Mouse (Mus musculus): ENCODE results near the gene Glb1l2. TPM values are rescaled to one million over a fixed set of nuclear protein-coding genes. Genes with fewer than 3 reads are reported as not detected.

The Glb1l2 gene
- total and polyA plus RNA-seq, 3 experiments = not detected

DNA sequence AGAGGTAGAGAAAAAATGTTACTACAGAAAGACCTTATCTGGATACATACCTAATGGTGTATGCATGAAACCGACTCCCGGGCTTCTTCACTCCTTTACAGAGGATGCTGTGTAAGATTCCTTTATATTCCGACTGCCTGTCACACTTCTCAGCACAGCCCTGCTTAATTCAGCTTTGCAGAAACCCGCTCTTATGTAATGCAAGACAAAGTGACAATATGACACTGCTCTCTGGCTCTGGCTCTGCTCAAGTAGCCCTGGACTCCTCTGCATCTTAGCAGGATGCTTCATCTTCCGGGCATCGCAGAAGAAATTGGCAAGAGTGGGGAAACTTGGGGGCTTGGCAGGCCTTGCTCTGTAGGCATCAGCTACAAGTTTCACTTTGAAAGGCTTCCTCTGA, 43.8 kb downstream of the Glb1l2 start:
- no peaks in the 10 kb centered on the region for H3K9me3 ChIP-seq (replicated peaks; ENCODE audit: low read length)
- H3K9ac ChIP-seq (ENCODE audit: insufficient read depth, low read depth) = no peak overlapping the region
- no peak for DNase-seq (ENCODE audit: extremely low read depth)
- no peaks in the 10 kb centered on the region for H3K36me3 ChIP-seq (replicated peaks in 1 of 2; ENCODE audit: control insufficient read depth in 1 of 2, insufficient read depth in 1 of 2, low read length in 1 of 2)
- in situ Hi-C loops (cut with MboI; ENCODE audit: low pct_ligation_motif_present, low pct_unique_long_range_greater_than_20kb, low sequenced_read_pairs) = loop anchor here (25.0 kb wide), 1 partner anchor 1075 kb away; no protein-coding TSS in a partner anchor
- no peaks in the 10 kb centered on the region for H3K79me2 ChIP-seq (replicated peaks; ENCODE audit: control insufficient read depth, extremely low read depth, insufficient read depth, poor library complexity, severe bottlenecking)
- no peaks in the 10 kb centered on the region for H3K4me1 ChIP-seq (ENCODE audit: control insufficient read depth in 1 of 2, insufficient read depth in 2 of 2)
- no peak overlapping the region for H3K27ac ChIP-seq (ENCODE audit: insufficient read depth, low read depth)
- H3K27me3 ChIP-seq (replicated peaks) = no peaks in the 10 kb centered on the region
- TF ChIP-seq NRF1 (IDR thresholded peaks at IDR 0.05; ENCODE audit: low read depth, low read length) (no peak), JUN (IDR thresholded peaks at IDR 0.05; ENCODE audit: insufficient read depth, low read depth, low read length) (no peak), PAX5 (IDR thresholded peaks at IDR 0.05; ENCODE audit: low read length) (no peak), RCOR1 (conservative IDR thresholded peaks at IDR 0.05; ENCODE audit: low read depth, low read length) (no peak), ZC3H11A (IDR thresholded peaks at IDR 0.05; ENCODE audit: low read depth, low read length) (no peak), NELFE (IDR thresholded peaks at IDR 0.05; ENCODE audit: low read depth, low read length) (no peak), GABPA (IDR thresholded peaks at IDR 0.05; ENCODE audit: insufficient replicate concordance, low read depth, low read length) (no peak), SIN3A (IDR thresholded peaks at IDR 0.05; ENCODE audit: low read length) (no peak), SMC3 (IDR thresholded peaks at IDR 0.05; ENCODE audit: low read depth, low read length) (no peak), IRF4 (IDR thresholded peaks at IDR 0.05; ENCODE audit: low read depth, low read length) (no peak), ZMIZ1 (IDR thresholded peaks at IDR 0.05; ENCODE audit: low read depth, low read length) (no peak), CHD2 (IDR thresholded peaks at IDR 0.05; ENCODE audit: low read length) (no peak), POLR2AphosphoS2 (IDR thresholded peaks at IDR 0.05; ENCODE audit: low read depth, low read length) (no peak)
- no peak overlapping the region for H3K4me2 ChIP-seq (ENCODE audit: insufficient read depth, low read depth, poor library complexity, severe bottlenecking)
- dilution Hi-C loops (cut with MboI; ENCODE audit: extremely low pct_ligation_motif_present, extremely low pct_unique_long_range_greater_than_20kb, low sequenced_read_pairs) = no loop called here
- no peak overlapping the region for H3K4me3 ChIP-seq (replicated peaks in 1 of 3; ENCODE audit: low read depth in 2 of 3, low read length in 2 of 3, poor library complexity in 1 of 3)

- no peak for TF ChIP-seq ETS1 (conservative IDR thresholded peaks at IDR 0.05; ENCODE audit: low read depth, low read length)
- no peak for TF ChIP-seq GABPA (IDR thresholded peaks at IDR 0.05; ENCODE audit: insufficient replicate concordance, low read depth, low read length)
- no peak for TF ChIP-seq ZNF384 (IDR thresholded peaks at IDR 0.05; ENCODE audit: low read depth, low read length)
- no peak for TF ChIP-seq USF2 (conservative IDR thresholded peaks at IDR 0.05; ENCODE audit: low read depth, low read length)
- no peak for TF ChIP-seq USF1 (IDR thresholded peaks at IDR 0.05; ENCODE audit: low read depth, low read length)
- TF ChIP-seq POLR2AphosphoS2 (IDR thresholded peaks at IDR 0.05; ENCODE audit: low read depth, low read length) = no peak
- TF ChIP-seq HCFC1 (IDR thresholded peaks at IDR 0.05; ENCODE audit: low read depth, low read length) = no peak
- TF ChIP-seq MEF2A (IDR thresholded peaks at IDR 0.05; ENCODE audit: borderline replicate concordance, low read depth, low read length) = no peak
- no peak for TF ChIP-seq ELF1 (IDR thresholded peaks at IDR 0.05; ENCODE audit: low read depth, low read length)
- no peak for TF ChIP-seq NRF1 (IDR thresholded peaks at IDR 0.05; ENCODE audit: low read depth, low read length)
- no peak for TF ChIP-seq TCF12 (IDR thresholded peaks at IDR 0.05; ENCODE audit: low read depth, low read length)
- TF ChIP-seq MAZ (IDR thresholded peaks at IDR 0.05; ENCODE audit: low read depth, low read length) = no peak
- TF ChIP-seq CHD1 (IDR thresholded peaks at IDR 0.05; ENCODE audit: low read depth, low read length) = no peak
- no peak for TF ChIP-seq SIN3A (IDR thresholded peaks at IDR 0.05; ENCODE audit: low read length)
- no peak for TF ChIP-seq RAD21 (IDR thresholded peaks at IDR 0.05; ENCODE audit: low read depth, low read length)
Observed at GRCm38 (mm10) chr9:26760576-26760975, 45.7 kb downstream of the Glb1l2 start.

More at GRCm38 (mm10) chr9:26760576-26760975, 45.7 kb downstream of the Glb1l2 start:
- no peaks in the 10 kb centered on the region for H3K27me3 ChIP-seq (replicated peaks)
- H3K27ac ChIP-seq (ENCODE audit: insufficient read depth, low read depth) = no peak overlapping the region
- H3K9ac ChIP-seq (ENCODE audit: insufficient read depth, low read depth) = no peak overlapping the region
- no peak overlapping the region for H3K4me2 ChIP-seq (ENCODE audit: insufficient read depth, low read depth, poor library complexity, severe bottlenecking)
- H3K79me2 ChIP-seq (replicated peaks; ENCODE audit: control insufficient read depth, extremely low read depth, insufficient read depth, poor library complexity, severe bottlenecking) = no peaks in the 10 kb centered on the region
- H3K4me1 ChIP-seq (ENCODE audit: control insufficient read depth in 1 of 2, insufficient read depth in 2 of 2) = no peaks in the 10 kb centered on the region
- H3K4me3 ChIP-seq (replicated peaks in 1 of 3; ENCODE audit: low read depth in 2 of 3, low read length in 2 of 3, poor library complexity in 1 of 3) = no peak overlapping the region
- dilution Hi-C loops (cut with MboI; ENCODE audit: extremely low pct_ligation_motif_present, extremely low pct_unique_long_range_greater_than_20kb, low sequenced_read_pairs) (no loop called here), in situ Hi-C loops (cut with MboI; ENCODE audit: low pct_ligation_motif_present, low pct_unique_long_range_greater_than_20kb, low sequenced_read_pairs) (loop anchor here (25.0 kb wide), 1 partner anchor 1073 kb away; no protein-coding TSS in a partner anchor)
- no peaks in the 10 kb centered on the region for H3K9me3 ChIP-seq (replicated peaks; ENCODE audit: low read length)
- DNase-seq (ENCODE audit: extremely low read depth) = no peak
- H3K36me3 ChIP-seq (replicated peaks in 1 of 2; ENCODE audit: control insufficient read depth in 1 of 2, insufficient read depth in 1 of 2, low read length in 1 of 2) = no peaks in the 10 kb centered on the region
